Mouse (Mus musculus) left cerebral cortex, adult 11 months (tissue): ENCODE measurements around the gene Gm13304.
"Not testable (repeated sequence)": the region's sequence is repeated elsewhere in the genome, so short reads cannot be mapped to it uniquely, and the experiment has no call there.

ENCODE experiments used
- DNase-seq: peaks from one replicate; pipeline ENCODE4 v3.0.0; 2022; ENCODE audit warnings: low spot score

Gene Gm13304

GRCm38 (mm10) chr4:42114517-42114916, at the start of gene Gm13304:
TSS of gene Gm13304 (plus strand) at chr4:42114817.
- DNase-seq = not testable (repeated sequence)

GRCm38 (mm10) chr4:42090907-42091306, 23.7 kb upstream of the Gm13304 start, which contains the start of gene Gm3893:
TSS of gene Gm3893 (plus strand) at chr4:42091207.
- not testable (repeated sequence) for DNase-seq

DNA sequence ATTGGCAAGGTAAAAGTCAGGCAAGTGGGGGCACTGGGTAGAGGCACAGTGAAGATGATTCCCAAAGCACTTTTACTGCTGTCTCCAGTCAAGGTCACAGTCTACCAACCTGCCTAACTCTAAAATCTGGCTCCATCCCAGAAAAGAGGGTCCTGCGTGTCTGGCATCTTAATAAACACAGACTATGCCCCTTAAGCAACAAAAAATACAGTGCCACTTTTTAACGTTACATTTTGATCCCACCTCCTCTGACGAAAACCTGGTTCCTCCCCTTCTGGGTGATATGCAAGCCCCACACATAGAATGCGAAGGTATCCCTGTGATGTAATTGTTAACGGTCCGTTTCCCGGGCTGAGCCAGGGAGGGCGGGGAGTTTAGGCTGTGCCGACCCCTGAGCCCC, 38.5 kb downstream of the Gm13304 start, which contains the start of gene Gm13306:
Gene Gm13306 (plus strand): TSS at position 301 of the 400 bp plus-strand sequence.
- DNase-seq = not testable (repeated sequence)
